Mouse (Mus musculus) G1E (cell line): ENCODE results near the gene St6galnac3.

Source experiments
- CTCF ChIP-seq: IDR thresholded peaks from 2 replicates; pipeline ENCODE4 v1.5.1; 2012; ENCODE audit warnings: low read depth, low read length, inconsistent platforms, mixed read lengths
- GATA1 ChIP-seq: IDR thresholded peaks from 2 replicates; pipeline ENCODE4 v1.6.1; 2012; ENCODE audit warnings: borderline replicate concordance, low read length, inconsistent platforms, mixed read lengths
- TAL1 ChIP-seq: conservative IDR thresholded peaks from 2 replicates; pipeline ENCODE4 v1.6.1; 2012; ENCODE audit warnings: low read depth, low read length, inconsistent platforms, mixed read lengths

GRCm38 (mm10) chr3:153593103-153593502 lies 131.9 kb downstream of the St6galnac3 start:
- no peak for TF ChIP-seq TAL1
- TF ChIP-seq CTCF, result no peak
- TF ChIP-seq GATA1, result no peak
